Mouse (Mus musculus) MEL (cell line): ENCODE measurements around the gene Fam196b. TPM values are rescaled to one million over a fixed set of nuclear protein-coding genes. Genes with fewer than 3 reads are reported as not detected.

Source experiments
- DNase-seq: peaks from one replicate; pipeline ENCODE4 v3.0.0; 2011; ENCODE audit warnings: low read depth, low spot score
- H3K27ac ChIP-seq: 2 replicates; pipeline ENCODE4 v1.5.1; 2012; ENCODE audit warnings: low read depth, mild to moderate bottlenecking, control low read depth, low read length, moderate library complexity; ENCODE audit not compliant: control insufficient read depth
- H3K27me3 ChIP-seq, 2 experiments: fragments of 150-350 bp in 1 of 2; sonication (generic) in 1 of 2; 2 replicates each; pipeline ENCODE4 v1.6.1; 2012; ENCODE audit warnings: low read length in 2 of 2, mild to moderate bottlenecking in 2 of 2, improper control_type of control experiment in 1 of 2, moderate library complexity in 1 of 2; ENCODE audit not compliant: insufficient read depth in 2 of 2, control insufficient read depth in 1 of 2
- H3K36me3 ChIP-seq, 2 experiments: 2 replicates each; pipeline ENCODE4 v1.6.1; 2012 to 2014; ENCODE audit warnings: low read length in 2 of 2, improper control_type of control experiment in 1 of 2, inconsistent platforms in 1 of 2, mild to moderate bottlenecking in 1 of 2; ENCODE audit not compliant: insufficient read depth in 2 of 2, control insufficient read depth in 1 of 2
- H3K4me1 ChIP-seq, 2 experiments: fragments of 150-350 bp in 1 of 2; sonication (generic) in 1 of 2; 2 replicates each; pipeline ENCODE4 v1.6.1; 2012; ENCODE audit warnings: low read length in 2 of 2, improper control_type of control experiment in 1 of 2, mild to moderate bottlenecking in 1 of 2; ENCODE audit not compliant: insufficient read depth in 2 of 2, control insufficient read depth in 1 of 2
- H3K4me3 ChIP-seq, 2 experiments: fragments of 150-350 bp in 1 of 2; sonication (generic) in 1 of 2; 2 replicates each; pipeline ENCODE4 v1.5.1; 2012; ENCODE audit warnings: low read depth in 2 of 2, low read length in 2 of 2, mild to moderate bottlenecking in 2 of 2, moderate library complexity in 2 of 2, control low read depth in 1 of 2, improper control_type of control experiment in 1 of 2; ENCODE audit not compliant: control insufficient read depth in 1 of 2, insufficient read depth in 1 of 2
- H3K79me2 ChIP-seq: 2 replicates; pipeline ENCODE4 v1.6.1; 2012; ENCODE audit warnings: mild to moderate bottlenecking, low read length, moderate library complexity; ENCODE audit not compliant: control insufficient read depth, poor library complexity, insufficient read depth
- H3K9ac ChIP-seq: 2 replicates; pipeline ENCODE4 v1.6.1; 2012; ENCODE audit warnings: low read depth, mild to moderate bottlenecking, control low read depth, low read length, moderate library complexity; ENCODE audit not compliant: control insufficient read depth, poor library complexity, severe bottlenecking
- H3K9me3 ChIP-seq: fragments of 150-350 bp; sonication (generic); replicated peaks from 2 replicates; pipeline ENCODE4 v1.6.1; 2012; ENCODE audit warnings: mild to moderate bottlenecking, low read length, improper control_type of control experiment, moderate library complexity; ENCODE audit not compliant: insufficient read depth
- BHLHE40 ChIP-seq: IDR thresholded peaks from 2 replicates; pipeline ENCODE4 v1.6.1; 2012; ENCODE audit warnings: low read depth, mild to moderate bottlenecking, inconsistent platforms, low read length, improper control_type of control experiment, borderline replicate concordance
- CHD1 ChIP-seq: IDR thresholded peaks from 2 replicates; pipeline ENCODE4 v1.6.1; 2012; ENCODE audit warnings: low read depth, mild to moderate bottlenecking, inconsistent platforms, low read length, improper control_type of control experiment
- E2F4 ChIP-seq: IDR thresholded peaks from 2 replicates; pipeline ENCODE4 v1.6.1; 2011; ENCODE audit warnings: low read depth, low read length, improper control_type of control experiment, borderline replicate concordance
- EP300 ChIP-seq, 2 experiments: IDR thresholded peaks; 2 replicates each; pipeline ENCODE4 v1.6.1; 2011; ENCODE audit warnings: improper control_type of control experiment in 2 of 2, low read length in 2 of 2, low read depth in 1 of 2, mild to moderate bottlenecking in 1 of 2
- ETS1 ChIP-seq: IDR thresholded peaks from 2 replicates; pipeline ENCODE4 v1.6.1; 2012; ENCODE audit warnings: low read depth, mild to moderate bottlenecking, inconsistent platforms, low read length, improper control_type of control experiment, moderate library complexity
- GATA1 ChIP-seq: IDR thresholded peaks from 2 replicates; pipeline ENCODE4 v1.6.1; 2011; ENCODE audit warnings: low read depth, low read length, improper control_type of control experiment
- JUND ChIP-seq: IDR thresholded peaks from 2 replicates; pipeline ENCODE4 v1.6.1; 2011; ENCODE audit warnings: low read depth, mild to moderate bottlenecking, improper control_type of control experiment, low read length
- KAT2A ChIP-seq: conservative IDR thresholded peaks from 2 replicates; pipeline ENCODE4 v1.6.1; 2012; ENCODE audit warnings: low read depth, low read length, improper control_type of control experiment, inconsistent platforms
- MAX ChIP-seq: IDR thresholded peaks from 2 replicates; pipeline ENCODE4 v1.6.1; 2011; ENCODE audit warnings: low read length, improper control_type of control experiment
- MEF2A ChIP-seq: IDR thresholded peaks from 2 replicates; pipeline ENCODE4 v1.6.1; 2014; ENCODE audit warnings: low read depth, mild to moderate bottlenecking, inconsistent platforms, low read length, improper control_type of control experiment; ENCODE audit not compliant: poor library complexity, insufficient replicate concordance, severe bottlenecking; ENCODE audit errors: extremely low read depth
- MXI1 ChIP-seq: IDR thresholded peaks from 2 replicates; pipeline ENCODE4 v1.6.1; 2011; ENCODE audit warnings: mild to moderate bottlenecking, low read depth, low read length, improper control_type of control experiment
- MYB ChIP-seq: IDR thresholded peaks from 2 replicates; pipeline ENCODE4 v1.6.1; 2011; ENCODE audit warnings: mild to moderate bottlenecking, low read depth, low read length, improper control_type of control experiment
- NRF1 ChIP-seq: IDR thresholded peaks from 2 replicates; pipeline ENCODE4 v1.6.1; 2014; ENCODE audit warnings: low read depth, mild to moderate bottlenecking, inconsistent platforms, low read length, improper control_type of control experiment, moderate library complexity; ENCODE audit not compliant: poor library complexity, insufficient read depth, severe bottlenecking
- RAD21 ChIP-seq: IDR thresholded peaks from 2 replicates; pipeline ENCODE4 v1.6.1; 2011; ENCODE audit warnings: mild to moderate bottlenecking, low read depth, low read length, improper control_type of control experiment
- RCOR1 ChIP-seq: IDR thresholded peaks from 2 replicates; pipeline ENCODE4 v1.6.1; 2012; ENCODE audit warnings: low read depth, mild to moderate bottlenecking, inconsistent platforms, low read length, improper control_type of control experiment
- SIN3A ChIP-seq: IDR thresholded peaks from 2 replicates; pipeline ENCODE4 v1.6.1; 2012; ENCODE audit warnings: low read length, improper control_type of control experiment, inconsistent platforms
- TAL1 ChIP-seq: IDR thresholded peaks from 2 replicates; pipeline ENCODE4 v1.6.1; 2012; ENCODE audit warnings: mild to moderate bottlenecking, inconsistent platforms, low read length, moderate library complexity, mixed read lengths
- TCF12 ChIP-seq: IDR thresholded peaks from 2 replicates; pipeline ENCODE4 v1.6.1; 2014; ENCODE audit warnings: low read depth, mild to moderate bottlenecking, inconsistent platforms, low read length, improper control_type of control experiment, moderate library complexity
- USF1 ChIP-seq: IDR thresholded peaks from 2 replicates; pipeline ENCODE4 v1.6.1; 2014; ENCODE audit warnings: low read depth, mild to moderate bottlenecking, inconsistent platforms, low read length, improper control_type of control experiment, moderate library complexity
- USF2 ChIP-seq, 2 experiments: IDR thresholded peaks; 2 replicates each; pipeline ENCODE4 v1.6.1; 2011 to 2012; ENCODE audit warnings: improper control_type of control experiment in 2 of 2, low read length in 2 of 2, borderline replicate concordance in 1 of 2, inconsistent platforms in 1 of 2, low read depth in 1 of 2, mild to moderate bottlenecking in 1 of 2; ENCODE audit not compliant: insufficient read depth in 1 of 2
- ZC3H11A ChIP-seq: IDR thresholded peaks from 2 replicates; pipeline ENCODE4 v1.6.1; 2012; ENCODE audit warnings: low read depth, mild to moderate bottlenecking, inconsistent platforms, low read length, improper control_type of control experiment
- ZNF384 ChIP-seq: IDR thresholded peaks from 2 replicates; pipeline ENCODE4 v1.6.1; 2012; ENCODE audit warnings: low read depth, mild to moderate bottlenecking, inconsistent platforms, low read length, improper control_type of control experiment
- polyA plus RNA-seq, 2 experiments: library from polyadenylated mRNA; stranded (reverse) in 1 of 2; unstranded in 1 of 2; fragments of >175 nt in 1 of 2; fragments of >200 nt in 1 of 2; gene quantifications; 2 replicates each; pipeline versions ENCODE4 v1.2.1 to v1.2.4; 2012; ENCODE audit warnings: low replicate concordance in 2 of 2, low read depth in 1 of 2; ENCODE audit not compliant: insufficient read length in 2 of 2, insufficient read depth in 1 of 2, missing spikeins in 1 of 2
- total RNA-seq: library from RNA; depleted of rRNA; stranded (reverse); fragments of 300-350 nt; gene quantifications from 2 replicates; pipeline ENCODE4 v1.2.3, GENCODE M21; 2012

Fam196b gene
- total and polyA plus RNA-seq, 3 experiments: 0.10 to 0.23 TPM; not detected in 1

DNA sequence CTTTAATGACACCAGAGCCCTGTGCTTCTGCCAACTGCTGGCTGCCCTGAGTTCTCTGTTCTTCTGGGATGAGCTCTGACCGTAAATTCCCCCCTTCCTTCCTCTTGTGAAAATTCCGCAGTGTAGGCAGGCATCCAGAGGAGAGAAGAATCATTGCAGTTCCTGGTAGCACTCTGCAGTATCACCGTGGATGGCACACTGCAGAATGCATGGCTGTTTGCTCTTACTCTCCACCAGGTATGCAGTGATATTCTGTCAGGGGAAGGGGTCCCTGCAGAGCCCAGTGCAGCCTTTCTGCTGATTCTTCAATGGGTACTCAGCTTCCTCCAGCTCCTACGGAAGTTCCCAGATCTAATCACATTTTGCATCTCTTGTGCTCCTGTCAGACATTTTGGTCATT, 77.5 kb downstream of the Fam196b start:
- TF ChIP-seq RAD21: no peak
- no peak for TF ChIP-seq SIN3A
- no peak for TF ChIP-seq JUND
- TF ChIP-seq MYB: no peak
- TF ChIP-seq NRF1: no peak
- TF ChIP-seq MAX: no peak
- TF ChIP-seq ZC3H11A: no peak
- no peak for TF ChIP-seq GATA1
- no peak for TF ChIP-seq USF1
- TF ChIP-seq E2F4: no peak
- TF ChIP-seq ETS1: no peak
- no peaks in the 10 kb centered on the region for H3K27me3 ChIP-seq
- no peak for DNase-seq
- no peak overlapping the region for H3K9ac ChIP-seq
- peaks cover 0 to 10% of the 10 kb centered on the region in 2 experiments; a peak in 2 of 4 replicates for H3K4me1 ChIP-seq
- no peaks in the 10 kb centered on the region for H3K79me2 ChIP-seq
- no peak overlapping the region for H3K27ac ChIP-seq
- no peak overlapping the region for H3K4me3 ChIP-seq
- H3K9me3 ChIP-seq: no peaks in the 10 kb centered on the region
- H3K36me3 ChIP-seq: peaks cover 2 to 6% of the 10 kb centered on the region in 2 experiments; a peak in 2 of 4 replicates

DNA sequence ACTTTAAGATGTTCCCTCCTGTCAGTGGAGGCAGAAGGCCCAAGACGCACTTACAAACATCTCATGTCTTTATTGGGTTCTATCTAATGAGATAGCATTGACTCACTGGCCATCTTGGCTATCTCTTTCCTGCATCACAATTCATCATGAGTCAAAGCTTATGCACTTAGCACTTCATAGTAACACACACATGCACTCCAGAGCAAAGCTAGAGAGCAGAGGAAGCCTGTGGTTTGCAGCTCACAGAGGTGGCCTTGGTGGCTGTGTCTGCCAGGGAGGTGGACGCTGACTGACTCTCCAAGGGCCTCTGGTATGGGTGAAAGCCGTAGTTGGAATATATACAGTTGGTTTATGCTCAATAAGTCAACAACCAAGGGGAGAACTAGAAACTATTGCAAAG, 81.2 kb downstream of the Fam196b start:
- H3K4me1 ChIP-seq: peaks cover 12 to 17% of the 10 kb centered on the region in 2 experiments
- H3K79me2 ChIP-seq: no peaks in the 10 kb centered on the region
- H3K4me3 ChIP-seq: no peak overlapping the region
- no peak overlapping the region for H3K27ac ChIP-seq
- TF ChIP-seq BHLHE40 (no peak), MYB (no peak), USF1 (no peak), MXI1 (no peak), ZC3H11A (no peak), MEF2A (no peak), TAL1 (no peak)
- H3K36me3 ChIP-seq: peaks cover 3 to 23% of the 10 kb centered on the region in 2 experiments
- H3K9ac ChIP-seq: no peak overlapping the region
- H3K27me3 ChIP-seq: no peaks in the 10 kb centered on the region
- H3K9me3 ChIP-seq: no peaks in the 10 kb centered on the region
- DNase-seq: no peak

- Histone ChIP-seq H3K4me3 (no peak overlapping the region), H3K36me3 (peaks cover 0 to 23% of the 10 kb centered on the region in 2 experiments; a peak in 3 of 4 replicates), H3K4me1 (peaks cover 12 to 17% of the 10 kb centered on the region in 2 experiments), H3K79me2 (no peaks in the 10 kb centered on the region), H3K9me3 (no peaks in the 10 kb centered on the region), H3K27ac (no peak overlapping the region; the same call in 1 of the 2 replicates), H3K27me3 (no peaks in the 10 kb centered on the region), H3K9ac (no peak overlapping the region)
- TF ChIP-seq USF2 (IDR thresholded peaks at IDR 0.05; ENCODE audit: borderline replicate concordance in 1 of 2, insufficient read depth in 1 of 2, low read depth in 1 of 2, low read length in 2 of 2) (peak in 1 of 2 experiments; percentile 32; a peak in 1 of 4 replicates), USF1 (peak; percentile 84), RCOR1 (peak; percentile 31; the same call in 1 of the 2 replicates), GATA1 (peak; percentile 58), ETS1 (peak; percentile 31; the same call in 1 of the 2 replicates), ZNF384 (no peak), BHLHE40 (peak; percentile 67; the same call in 1 of the 2 replicates), TAL1 (0 out of 2 replicates have a peak, but pooled peaks have one; percentile 7), KAT2A (no peak), EP300 (IDR thresholded peaks at IDR 0.05; ENCODE audit: low read depth in 1 of 2, low read length in 2 of 2) (peak; percentile 60 to 82), CHD1 (no peak), MXI1 (peak; percentile 32; the same call in 1 of the 2 replicates), MAX (peak; percentile 73), TCF12 (peak; percentile 54; the same call in 1 of the 2 replicates)
- peak; percentile 57 for DNase-seq
These were observed 83.0 kb downstream of the Fam196b start for GRCm38 (mm10) chr11:34397661-34398060.
